Mouse (Mus musculus) lung, adult 18-20 months (tissue): ENCODE measurements around the gene Mmd.

Source experiments
- DNase-seq, 2 experiments: peaks; one replicate each; pipeline ENCODE4 v3.0.0; 2022; ENCODE audit warnings: mixed read lengths in 2 of 2

Mmd gene

GRCm38 (mm10) chr11:90284623-90285022 lies 35.4 kb downstream of the Mmd start:
- DNase-seq = no peak

DNA sequence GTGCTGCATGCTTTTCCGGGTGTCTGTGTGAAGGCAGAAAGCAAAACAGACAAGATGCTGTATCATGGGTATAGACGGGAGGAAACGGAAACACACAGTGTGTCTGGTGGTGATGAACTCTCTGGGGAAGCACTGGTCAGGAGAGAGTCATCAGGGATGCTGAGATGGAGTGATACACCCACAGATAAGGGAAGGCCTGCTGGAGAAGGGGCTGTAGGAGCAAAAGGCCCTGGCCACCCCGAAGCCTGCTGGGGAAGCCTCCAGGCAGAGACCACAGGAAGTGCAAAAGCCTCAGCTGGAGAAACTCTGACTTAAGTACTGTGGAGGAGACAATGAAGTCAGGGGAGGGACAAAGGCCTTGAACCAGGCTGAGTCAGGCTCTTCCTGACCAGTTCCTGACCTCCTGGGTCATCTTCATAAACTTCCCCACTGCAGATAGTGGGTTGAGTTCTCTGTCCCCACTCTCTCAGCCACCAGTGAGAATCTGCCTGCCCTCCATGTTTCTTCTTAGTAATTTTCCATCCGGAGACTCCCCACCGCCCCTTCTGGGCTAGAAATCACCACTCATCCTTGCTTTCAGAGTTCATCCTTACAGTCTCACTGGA lies 37.4 kb downstream of the Mmd start:
- no peak for DNase-seq

DNA sequence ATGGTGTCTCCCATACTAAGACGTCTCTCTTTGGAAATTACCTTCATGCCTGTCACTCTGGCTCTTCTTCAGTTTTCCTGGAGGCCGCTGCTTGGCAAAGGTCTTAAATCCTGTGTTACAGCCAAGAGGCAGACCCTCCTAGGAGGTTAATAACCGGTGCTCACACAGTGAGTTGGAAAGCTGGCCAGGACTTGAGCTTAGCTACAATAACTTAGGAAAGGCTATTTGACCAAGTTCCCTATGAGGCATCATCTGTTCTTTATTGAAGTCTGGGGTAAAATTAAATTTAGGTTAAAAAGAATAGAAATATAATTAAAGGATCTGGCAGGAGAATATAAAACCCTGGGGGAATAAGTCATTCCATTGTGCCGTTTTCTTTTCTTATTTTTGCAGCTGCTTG lies 41.9 kb downstream of the Mmd start:
- no peak for DNase-seq

DNA sequence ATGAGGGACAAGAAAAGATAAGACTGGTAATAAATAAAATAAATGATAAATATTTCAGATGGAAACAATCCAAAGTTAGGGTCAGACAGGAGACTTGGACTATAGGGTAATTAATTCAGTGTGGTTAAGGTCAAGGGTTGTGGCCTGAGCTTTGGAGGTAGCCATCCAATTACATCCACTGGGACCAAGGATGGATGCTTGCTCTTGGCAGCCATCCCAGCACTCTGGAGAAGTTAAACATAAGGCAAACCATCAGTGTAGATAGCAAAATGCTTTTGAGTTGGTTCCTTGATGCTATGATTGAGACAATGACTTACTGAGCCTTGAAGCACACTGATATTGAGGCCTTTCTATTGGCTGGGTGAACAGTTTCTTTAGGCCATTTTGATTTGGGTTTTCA lies 43.5 kb downstream of the Mmd start:
- no peak for DNase-seq

DNA sequence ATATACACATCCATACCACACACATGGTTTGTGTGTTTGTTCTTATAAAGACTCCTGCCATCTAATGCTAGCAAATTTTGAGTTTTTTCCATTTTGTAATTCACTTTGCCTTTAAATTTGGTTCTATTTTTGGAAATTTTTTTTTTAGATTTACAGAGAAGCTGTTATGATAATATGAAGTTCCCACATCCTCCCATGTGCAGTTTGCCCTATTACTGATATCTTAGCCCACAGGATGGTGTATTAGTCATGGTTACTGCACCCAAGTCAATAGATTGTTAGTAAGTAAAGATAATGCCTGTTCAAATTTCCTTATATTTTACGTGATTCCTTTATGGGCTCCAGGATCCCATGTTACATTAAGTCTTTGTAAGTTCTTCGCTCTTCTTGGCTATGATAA lies 45.4 kb downstream of the Mmd start:
- DNase-seq = no peak

DNA sequence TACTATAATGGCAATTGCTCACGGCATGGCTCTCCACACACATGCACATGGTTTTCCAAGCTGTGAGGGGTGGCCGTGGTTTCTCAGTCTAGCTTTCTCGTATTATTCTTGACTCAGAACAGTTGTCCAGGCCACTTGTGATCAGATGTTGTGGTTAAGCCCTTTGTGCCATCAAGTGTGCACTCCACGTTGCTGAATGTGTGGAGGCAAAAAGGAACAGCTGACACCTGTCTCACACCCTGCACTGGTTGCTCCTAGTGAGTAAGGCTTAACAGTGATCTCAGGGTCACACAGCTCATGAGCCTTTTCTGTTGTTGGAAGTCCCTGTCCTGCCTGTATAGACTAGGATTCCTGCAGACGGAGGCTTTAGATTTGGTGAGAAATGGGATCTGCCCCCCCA lies 56.8 kb downstream of the Mmd start:
- DNase-seq = no peak

DNA sequence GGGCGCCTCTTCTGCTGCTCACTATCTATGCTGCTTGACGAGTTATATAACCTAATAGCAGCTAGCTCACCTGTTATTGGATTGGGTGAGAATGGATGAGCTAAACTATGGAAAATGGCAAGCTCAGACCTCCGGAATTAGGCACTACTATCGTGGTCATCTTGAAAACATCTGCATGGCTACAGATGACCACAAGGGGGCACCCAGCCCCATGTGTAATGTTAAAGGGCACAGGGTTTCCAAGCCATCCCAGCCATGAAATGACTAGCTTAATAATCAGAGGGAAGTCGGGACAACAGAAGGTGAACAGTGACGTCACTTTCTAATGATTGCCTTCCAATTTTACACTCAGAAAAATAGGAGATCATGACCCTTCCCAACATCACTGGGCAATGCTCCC lies 57.7 kb downstream of the Mmd start:
- DNase-seq = peak; percentile 48 to 61

DNA sequence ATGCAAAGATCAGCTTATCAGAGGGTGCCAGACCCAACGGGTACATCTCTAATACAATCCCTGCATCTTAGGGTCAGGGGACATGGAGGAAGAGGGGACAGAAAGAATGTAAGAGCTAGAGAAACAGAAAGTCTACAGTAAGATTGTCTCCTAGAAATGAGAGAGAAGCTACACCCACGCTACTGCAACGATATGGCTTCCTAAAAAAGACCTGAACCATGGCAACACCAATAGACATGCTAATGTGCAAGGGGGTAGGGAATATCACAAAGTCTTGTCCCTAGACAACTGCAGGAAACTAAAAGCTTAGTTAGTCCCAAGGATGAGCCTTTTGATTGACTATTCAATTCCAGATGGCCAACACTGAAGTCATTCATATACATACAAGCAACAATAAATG lies 65.3 kb downstream of the Mmd start:
- no peak for DNase-seq

DNA sequence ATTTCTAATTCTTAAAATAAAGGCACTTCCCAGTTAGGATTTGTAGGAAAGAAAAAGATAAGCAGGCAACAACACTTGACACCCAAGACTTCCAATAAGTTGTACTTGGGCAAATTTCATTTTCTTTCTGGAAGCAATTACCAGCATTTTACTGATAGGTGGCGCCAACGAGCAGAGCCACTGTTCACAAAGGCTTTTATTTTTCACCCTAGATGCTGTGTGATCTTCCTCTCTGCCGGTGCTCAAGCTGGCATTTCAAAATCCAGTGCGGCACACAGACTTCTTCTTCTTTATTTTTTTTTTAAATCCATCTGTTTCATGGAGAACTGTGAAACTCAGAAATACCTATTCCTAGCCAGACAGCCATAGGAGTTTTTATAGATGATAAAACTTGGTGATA lies 68.2 kb downstream of the Mmd start:
- DNase-seq = peak in 1 of 2 experiments; percentile 36

DNA sequence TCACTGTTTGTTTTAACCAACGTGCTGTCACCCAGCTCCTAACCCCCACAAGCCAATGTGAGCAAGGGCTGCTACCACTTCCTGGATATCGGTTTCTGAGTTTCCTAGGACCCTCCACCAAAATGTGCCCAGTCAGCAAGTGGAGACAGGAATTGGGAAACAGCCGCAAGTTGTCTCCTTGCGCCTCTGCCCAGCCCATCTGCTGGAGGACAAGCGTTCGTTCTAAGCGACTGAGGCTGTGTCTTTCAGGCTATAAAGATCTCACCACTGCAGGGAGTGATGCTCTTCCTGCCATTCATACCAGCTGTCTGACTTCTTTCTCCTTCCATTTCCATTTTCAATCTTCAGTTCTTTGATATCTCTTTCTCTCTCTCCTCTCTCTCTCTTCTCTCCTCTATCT lies 71.7 kb downstream of the Mmd start:
- DNase-seq = no peak

DNA sequence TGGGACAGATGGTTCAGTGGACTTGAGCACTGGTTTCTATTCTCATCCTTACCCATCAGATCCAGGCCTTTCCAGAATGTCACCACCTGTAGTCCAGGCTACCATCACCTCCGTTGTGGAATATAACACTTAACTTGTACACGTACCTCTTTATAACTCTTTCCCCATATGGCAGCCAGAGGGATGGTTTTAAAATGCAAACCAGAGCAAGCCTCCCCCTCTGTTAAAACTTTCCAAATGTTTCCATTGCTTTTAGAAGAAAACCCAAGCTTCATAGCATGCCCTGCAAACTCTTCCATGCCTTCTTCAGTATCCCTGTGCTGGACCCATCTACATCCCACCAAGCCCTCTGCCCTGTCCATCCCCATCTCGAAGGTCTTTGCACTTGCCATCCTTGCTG lies 75.3 kb downstream of the Mmd start:
- DNase-seq = no peak

DNA sequence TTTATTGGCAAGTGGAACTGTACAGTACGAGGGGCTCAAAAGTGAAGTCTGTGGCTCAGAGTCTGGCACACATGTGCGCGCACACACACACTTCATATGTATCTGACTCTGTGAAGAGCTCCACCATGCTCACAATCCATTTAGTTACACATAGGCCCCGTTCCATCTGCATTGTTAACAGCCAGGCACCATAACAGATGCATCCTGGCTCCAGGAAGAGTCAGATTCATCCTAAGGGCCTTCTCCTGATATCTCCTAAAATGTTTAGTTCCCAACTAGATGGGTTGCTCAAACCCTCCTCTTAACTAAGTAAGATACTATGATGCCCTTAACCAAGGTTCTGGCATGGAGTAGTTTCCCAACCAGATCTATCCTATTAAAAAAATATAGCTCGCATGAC lies 76.9 kb downstream of the Mmd start:
- no peak for DNase-seq

DNA sequence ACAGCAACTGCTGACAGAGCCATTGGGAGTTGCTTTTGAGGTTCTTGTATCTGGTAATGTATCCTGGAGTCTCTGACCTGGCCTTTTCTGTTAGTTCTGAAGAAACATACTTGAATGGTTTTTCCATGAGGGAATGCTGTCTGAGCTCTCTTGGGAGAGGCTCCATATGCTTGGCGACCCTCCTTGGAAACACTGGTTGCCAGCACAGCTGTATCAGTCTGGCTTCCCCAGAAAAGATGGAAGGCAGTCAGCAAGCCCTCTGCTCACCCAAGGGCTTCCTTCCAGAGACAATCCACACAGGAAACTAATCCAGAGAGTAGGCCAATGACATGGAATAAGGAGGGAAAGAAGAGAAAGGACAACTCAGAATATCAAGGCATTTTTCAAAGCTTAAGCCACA lies 77.6 kb downstream of the Mmd start:
- peak; percentile 9 to 11 for DNase-seq
